ENCODE assay signal across 15 mouse cellular contexts in the genomic region with DNA sequence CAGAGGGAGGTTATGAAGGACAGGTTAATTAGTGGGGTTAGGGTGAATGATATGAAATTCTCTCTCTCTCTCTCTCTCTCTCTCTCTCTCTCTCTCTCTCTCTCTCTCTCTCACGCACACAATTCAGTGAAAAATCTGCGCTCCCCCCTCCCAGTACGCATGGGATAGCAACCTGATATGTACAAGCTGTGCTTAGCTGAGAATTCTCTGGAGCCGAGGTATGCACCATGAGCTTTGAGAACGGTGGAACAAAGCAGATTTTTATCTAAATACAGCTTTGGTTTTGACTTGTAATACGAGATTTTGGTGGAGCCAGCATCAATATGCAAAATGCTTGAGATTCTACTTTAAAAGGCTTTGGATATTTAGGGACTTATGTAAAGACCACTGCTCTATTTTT.
"Had no signal": no experiment of that assay in that cellular context is flagged by ENCODE, and none has a peak within 500 bp of the region (broad histone marks: within the 10 kb centered on the region; RNA-seq: fewer than 3 reads in every experiment).

No protein-coding gene starts in this region.

- H3K4me2 ChIP-seq: kidney, embryonic 15.5 days; limb, embryonic 15.5 days; liver, embryonic 11.5 days; lung, embryonic 14.5 days had no signal

- H3K4me3 ChIP-seq: kidney, embryonic 15.5 days; layer of hippocampus, adult 2 months; limb, embryonic 15.5 days had no signal

- H3K27me3 ChIP-seq: kidney, embryonic 15.5 days; limb, embryonic 15.5 days had no signal

- ATAC-seq: liver, postnatal 0 days; lung, postnatal 0 days had no signal

- DNase-seq: kidney, adult 2 months; kidney, postnatal 25 days; layer of hippocampus, adult 9-11 months; liver, postnatal 0 days; lung, embryonic 14.5 days; midbrain, embryonic 14.5 days; thymus, adult 18-20 months; thymus, postnatal 36 days had no signal

- H3K9me3 ChIP-seq: kidney, embryonic 15.5 days; limb, embryonic 15.5 days had no signal

- H3K9ac ChIP-seq: kidney, embryonic 15.5 days; limb, embryonic 15.5 days; liver, embryonic 14.5 days; liver, postnatal 0 days; lung, embryonic 14.5 days had no signal

- H3K27ac ChIP-seq: kidney, embryonic 15.5 days; layer of hippocampus, adult 2 months; limb, embryonic 15.5 days; liver, embryonic 14.5 days; macrophage had no signal
